Mouse (Mus musculus) embryonic facial prominence, embryonic 11.5 days (tissue): ENCODE results near the gene Slc22a20. TPM values are rescaled to one million over a fixed set of nuclear protein-coding genes. Genes with fewer than 3 reads are reported as not detected.
A peak's percentile ranks its signal among the peaks of the same experiment; 100 is the strongest.

ENCODE experiments used
- ATAC-seq: fragments of 200-750 bp; cut with Nextera tagmentation; replicated peaks from 2 replicates; pipeline ENCODE4 v1.8.0; 2017; ENCODE audit warnings: low read depth; ENCODE audit not compliant: insufficient number of reproducible peaks, low FRiP score, low TSS enrichment
- DNase-seq: peaks from one replicate; pipeline ENCODE4 v3.0.0-alpha.2; 2015; ENCODE audit warnings: low spot score
- H3K27ac ChIP-seq: fragments of 300-500 bp; sonication (generic); replicated peaks from 2 replicates; pipeline ENCODE4 v1.5.1; 2014; ENCODE audit warnings: mild to moderate bottlenecking, low read depth, low read length, control low read depth
- H3K27me3 ChIP-seq: fragments of 300-500 bp; sonication (generic); 2 replicates; pipeline ENCODE4 v1.6.1; 2014; ENCODE audit warnings: mild to moderate bottlenecking, low read length, moderate library complexity, mixed read lengths; ENCODE audit not compliant: control insufficient read depth, insufficient read depth
- H3K36me3 ChIP-seq: fragments of 300-500 bp; sonication (generic); replicated peaks from 2 replicates; pipeline ENCODE4 v1.6.1; 2014; ENCODE audit warnings: low read depth, mild to moderate bottlenecking, low read length, moderate library complexity, mixed read lengths; ENCODE audit not compliant: control insufficient read depth, insufficient read depth
- H3K4me1 ChIP-seq: fragments of 300-500 bp; sonication (generic); 2 replicates; pipeline ENCODE4 v1.6.1; 2014; ENCODE audit warnings: low read length, mixed read lengths; ENCODE audit not compliant: control insufficient read depth, insufficient read depth
- H3K4me2 ChIP-seq: fragments of 300-500 bp; sonication (generic); 2 replicates; pipeline ENCODE4 v1.6.1; 2014; ENCODE audit warnings: low read depth, mild to moderate bottlenecking, control low read depth, low read length, moderate library complexity
- H3K4me3 ChIP-seq: fragments of 300-500 bp; sonication (generic); 2 replicates; pipeline ENCODE4 v1.5.1; 2014; ENCODE audit warnings: low read depth, low read length, control low read depth
- H3K9ac ChIP-seq: fragments of 300-500 bp; sonication (generic); replicated peaks from 2 replicates; pipeline ENCODE4 v1.6.1; 2014; ENCODE audit warnings: mild to moderate bottlenecking, control low read depth, low read length
- H3K9me3 ChIP-seq: fragments of 300-500 bp; sonication (generic); replicated peaks from 2 replicates; pipeline ENCODE4 v1.6.1; 2016; ENCODE audit warnings: mild to moderate bottlenecking, low read length, inconsistent platforms, mixed read lengths; ENCODE audit not compliant: control insufficient read depth
- WGBS: fragments of 180-500 bp; shearing (Covaris S2); extraction: QIAGEN DNeasy Blood & Tissue Kit; methylation state at CpG from one replicate; pipeline ENCODE4 v1.1.7; 2014; 5-methylcytosine and 5-hydroxymethylcytosine counted together
- polyA plus RNA-seq: library from polyadenylated mRNA; unstranded; fragments of >200 nt; fragmentation: Nextera tagmentation; extraction: Ambion mirVana; gene quantifications from 2 replicates; pipeline ENCODE4 v1.2.1, GENCODE M21; 2014

Gene Slc22a20
- polyA plus RNA-seq, 1 experiment from 2014 or later, result not detected

GRCm38 (mm10) chr19:5998180-5998579, 12.2 kb upstream of the Slc22a20 start:
- no peak overlapping the region for H3K9ac ChIP-seq
- no peak for ATAC-seq
- no peak overlapping the region for H3K4me2 ChIP-seq
- DNase-seq, result no peak
- no peaks in the 10 kb centered on the region for H3K36me3 ChIP-seq
- H3K9me3 ChIP-seq, result no peaks in the 10 kb centered on the region
- no peaks in the 10 kb centered on the region for H3K4me1 ChIP-seq
- no peak overlapping the region for H3K4me3 ChIP-seq
- H3K27ac ChIP-seq, result no peak overlapping the region
- WGBS, result 81% methylated on average over 3 of the region's 3 CpGs
- no peaks in the 10 kb centered on the region for H3K27me3 ChIP-seq

GRCm38 (mm10) chr19:5994711-5995110, 8.8 kb upstream of the Slc22a20 start:
- no peaks in the 10 kb centered on the region for H3K4me1 ChIP-seq
- WGBS, result 88% methylated on average over 14 of the region's 14 CpGs

GRCm38 (mm10) chr19:5992012-5992411, 6.1 kb upstream of the Slc22a20 start:
- no peak overlapping the region for H3K27ac ChIP-seq
- no peak overlapping the region for H3K9ac ChIP-seq
- H3K4me3 ChIP-seq, result no peak overlapping the region
- WGBS, result 83% methylated on average over 7 of the region's 7 CpGs
- no peaks in the 10 kb centered on the region for H3K36me3 ChIP-seq
- H3K9me3 ChIP-seq, result no peaks in the 10 kb centered on the region
- ATAC-seq, result no peak
- peaks cover 2% of the 10 kb centered on the region; the same call in 1 of the 2 replicates for H3K4me1 ChIP-seq
- H3K4me2 ChIP-seq, result no peak overlapping the region
- H3K27me3 ChIP-seq, result no peaks in the 10 kb centered on the region
- no peak for DNase-seq

More at GRCm38 (mm10) chr19:5994711-5995110, 8.8 kb upstream of the Slc22a20 start:
- H3K27ac ChIP-seq, result no peak overlapping the region
- no peaks in the 10 kb centered on the region for H3K27me3 ChIP-seq
- no peaks in the 10 kb centered on the region for H3K9me3 ChIP-seq
- DNase-seq (no peak), ATAC-seq (no peak)
- H3K4me2 ChIP-seq, result no peak overlapping the region
- no peak overlapping the region for H3K9ac ChIP-seq
- no peaks in the 10 kb centered on the region for H3K36me3 ChIP-seq
- H3K4me3 ChIP-seq, result no peak overlapping the region

GRCm38 (mm10) chr19:5991467-5991866, 5.5 kb upstream of the Slc22a20 start:
- peaks cover 2% of the 10 kb centered on the region; the same call in 1 of the 2 replicates for H3K4me1 ChIP-seq
- no peak overlapping the region for H3K4me2 ChIP-seq
- H3K27me3 ChIP-seq, result no peaks in the 10 kb centered on the region
- ATAC-seq (no peak), DNase-seq (no peak)
- H3K9me3 ChIP-seq, result no peaks in the 10 kb centered on the region
- H3K27ac ChIP-seq, result no peak overlapping the region
- no peak overlapping the region for H3K9ac ChIP-seq
- H3K36me3 ChIP-seq, result no peaks in the 10 kb centered on the region
- WGBS, result 81% methylated on average over 7 of the region's 7 CpGs
- H3K4me3 ChIP-seq, result no peak overlapping the region

DNA sequence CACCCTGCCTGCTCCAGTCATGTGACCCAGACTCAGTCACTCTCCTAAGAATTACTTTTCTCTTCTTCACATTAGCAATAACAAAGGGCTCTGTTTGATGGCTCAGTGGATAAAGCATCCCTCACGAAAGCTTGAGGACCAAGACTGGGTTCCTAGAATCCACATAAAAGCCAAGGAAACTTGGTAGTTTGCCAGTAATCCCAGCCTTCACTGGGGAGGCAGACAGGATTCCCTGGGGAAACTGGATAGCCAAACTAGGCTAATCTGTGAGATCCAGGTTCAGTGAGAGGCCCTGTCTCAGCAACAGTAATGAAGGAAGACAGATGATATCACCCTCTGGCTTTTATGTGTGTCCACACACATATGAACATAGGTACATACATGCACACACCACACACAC, 5.0 kb upstream of the Slc22a20 start:
- no peaks in the 10 kb centered on the region for H3K9me3 ChIP-seq
- H3K36me3 ChIP-seq, result no peaks in the 10 kb centered on the region
- no peak overlapping the region for H3K9ac ChIP-seq
- H3K4me1 ChIP-seq, result peaks cover 2% of the 10 kb centered on the region; the same call in 1 of the 2 replicates
- no peaks in the 10 kb centered on the region for H3K27me3 ChIP-seq
- ATAC-seq (no peak), DNase-seq (no peak)
- 72% methylated on average over 1 of the region's 1 CpGs for WGBS
- H3K4me2 ChIP-seq, result no peak overlapping the region
- H3K27ac ChIP-seq, result no peak overlapping the region
- no peak overlapping the region for H3K4me3 ChIP-seq

GRCm38 (mm10) chr19:5990033-5990432, 4.1 kb upstream of the Slc22a20 start:
- Histone ChIP-seq H3K36me3 (no peaks in the 10 kb centered on the region), H3K27me3 (no peaks in the 10 kb centered on the region), H3K4me1 (peaks cover 2% of the 10 kb centered on the region; the same call in 1 of the 2 replicates), H3K27ac (no peak overlapping the region), H3K9me3 (no peaks in the 10 kb centered on the region), H3K9ac (no peak overlapping the region), H3K4me3 (no peak overlapping the region), H3K4me2 (no peak overlapping the region)
- ATAC-seq, result no peak
- WGBS, result 94% methylated on average over 12 of the region's 12 CpGs
- no peak for DNase-seq

GRCm38 (mm10) chr19:5989585-5989984, 3.6 kb upstream of the Slc22a20 start:
- Histone ChIP-seq H3K27ac (no peak overlapping the region), H3K4me2 (no peak overlapping the region), H3K9me3 (no peaks in the 10 kb centered on the region), H3K4me1 (peaks cover 2% of the 10 kb centered on the region; the same call in 1 of the 2 replicates), H3K4me3 (no peak overlapping the region), H3K27me3 (no peaks in the 10 kb centered on the region), H3K9ac (peak overlapping the region; percentile 56), H3K36me3 (no peaks in the 10 kb centered on the region)
- WGBS, result 75% methylated on average over 6 of the region's 6 CpGs
- ATAC-seq (no peak), DNase-seq (no peak)

DNA sequence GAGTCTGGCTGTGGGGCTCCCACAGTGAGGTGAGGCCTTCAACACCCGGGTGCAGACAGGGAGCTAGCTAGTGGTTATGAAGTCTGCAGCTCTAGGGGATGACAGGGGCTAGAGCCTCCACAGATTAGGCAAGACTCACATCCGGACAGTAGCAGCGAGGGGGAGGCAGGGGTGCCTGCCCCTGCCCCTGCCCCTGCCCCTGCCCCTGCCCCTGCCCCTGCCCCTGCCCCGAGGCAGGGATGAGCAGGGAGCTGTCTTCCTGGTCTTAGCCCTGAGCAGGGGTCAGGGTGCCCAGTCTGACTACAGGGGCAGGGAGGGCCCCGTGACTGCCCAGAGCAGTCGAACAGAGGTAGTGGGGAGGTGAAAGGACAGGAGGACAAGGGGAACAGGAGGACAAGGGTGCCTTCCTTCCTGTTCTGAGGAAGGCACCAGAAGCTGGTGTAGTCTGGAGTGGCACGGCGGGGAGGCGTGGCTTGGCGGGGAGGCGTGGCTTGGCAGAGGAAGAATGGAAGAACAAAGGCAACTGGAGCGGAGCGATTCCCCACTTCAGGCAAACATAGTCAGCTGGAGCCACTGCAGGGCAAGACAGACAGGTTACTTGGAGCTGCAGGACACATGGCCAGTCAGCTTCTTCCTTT, 3.0 kb upstream of the Slc22a20 start:
- WGBS, result 7% methylated on average over 11 of the region's 13 CpGs
- ATAC-seq, result peak; percentile 68
- Histone ChIP-seq H3K9me3 (no peaks in the 10 kb centered on the region), H3K27me3 (no peaks in the 10 kb centered on the region), H3K27ac (no peak overlapping the region), H3K36me3 (no peaks in the 10 kb centered on the region), H3K4me1 (peaks cover 2% of the 10 kb centered on the region; the same call in 1 of the 2 replicates), H3K9ac (peak overlapping the region; percentile 56), H3K4me3 (no peak overlapping the region), H3K4me2 (peak overlapping the region; percentile 29)
- DNase-seq, result peak; percentile 79
